Mouse (Mus musculus) gastrocnemius, postnatal 36 days (tissue): ENCODE results near the gene Kcnk1. TPM values are rescaled to one million over a fixed set of nuclear protein-coding genes. Genes with fewer than 3 reads are reported as not detected.

ENCODE experiments used
- DNase-seq, 2 experiments: peaks; one replicate each; pipeline ENCODE4 v3.0.0; 2022
- intact Hi-C: fragments of 180-260 bp; cut with DNase I; formaldehyde crosslinking; loops from one replicate; pipeline ENCODE4 v1.15.1; 2025
- long read RNA-seq, 2 experiments: library from polyadenylated mRNA; stranded (forward); transcript quantifications; one replicate each; pipeline ENCODE4 v2.0.0; 2021
- total RNA-seq, 2 experiments: library from RNA; stranded (reverse); gene quantifications; 2 replicates each; pipeline ENCODE4 v1.2.3; 2021

Kcnk1 gene
- total RNA-seq: under 1 TPM; 0.46 to 0.69 TPM
- long read RNA-seq, experiment 1, partial matches to known transcripts: 0 of 1 reads
- long read RNA-seq, experiment 1, other reads (novel, unspliced or antisense): 0 of 1 reads
- long read RNA-seq, experiment 2, partial matches to known transcripts: 0 of 1 reads
- long read RNA-seq, experiment 2, other reads (novel, unspliced or antisense): 0 of 1 reads

DNA sequence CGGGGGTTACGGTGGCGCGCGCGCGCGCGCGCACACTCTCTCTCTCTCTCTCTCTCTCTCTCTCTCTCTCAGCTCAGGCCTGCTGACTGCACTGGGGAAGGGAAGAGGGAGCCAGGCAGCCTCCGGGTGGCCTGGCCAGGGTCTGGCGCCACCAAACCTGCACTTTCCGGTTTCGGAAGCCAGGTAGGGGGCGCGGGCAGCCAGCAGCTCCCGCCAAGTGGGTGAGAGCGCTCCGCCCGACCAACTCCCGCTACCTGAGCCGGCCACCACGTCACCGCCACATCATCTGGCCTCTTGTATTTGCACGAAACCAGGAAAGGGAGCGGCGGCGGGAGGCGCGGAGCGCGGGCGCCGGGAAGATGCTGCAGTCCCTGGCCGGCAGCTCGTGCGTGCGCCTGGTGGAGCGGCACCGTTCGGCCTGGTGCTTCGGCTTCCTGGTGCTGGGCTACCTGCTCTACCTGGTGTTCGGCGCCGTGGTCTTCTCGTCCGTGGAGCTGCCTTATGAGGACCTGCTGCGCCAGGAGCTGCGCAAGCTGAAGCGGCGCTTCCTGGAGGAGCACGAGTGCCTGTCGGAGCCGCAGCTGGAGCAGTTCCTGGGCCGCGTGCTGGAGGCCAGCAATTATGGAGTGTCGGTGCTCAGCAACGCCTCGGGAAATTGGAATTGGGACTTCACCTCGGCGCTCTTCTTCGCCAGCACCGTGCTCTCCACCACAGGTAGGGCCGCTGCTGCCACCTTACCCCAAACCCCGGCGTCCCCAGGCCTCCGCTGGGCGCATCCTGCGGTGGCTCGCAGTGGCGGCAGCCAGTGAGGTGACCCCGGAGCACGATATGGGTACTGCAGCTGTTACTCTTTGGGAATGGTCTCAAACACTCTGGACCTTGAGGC is at the start of gene Kcnk1:
Kcnk1 (plus strand) TSS at position 70 of the 886 bp plus-strand sequence.
- intact Hi-C loops: no loop called here
- DNase-seq: no peak

DNA sequence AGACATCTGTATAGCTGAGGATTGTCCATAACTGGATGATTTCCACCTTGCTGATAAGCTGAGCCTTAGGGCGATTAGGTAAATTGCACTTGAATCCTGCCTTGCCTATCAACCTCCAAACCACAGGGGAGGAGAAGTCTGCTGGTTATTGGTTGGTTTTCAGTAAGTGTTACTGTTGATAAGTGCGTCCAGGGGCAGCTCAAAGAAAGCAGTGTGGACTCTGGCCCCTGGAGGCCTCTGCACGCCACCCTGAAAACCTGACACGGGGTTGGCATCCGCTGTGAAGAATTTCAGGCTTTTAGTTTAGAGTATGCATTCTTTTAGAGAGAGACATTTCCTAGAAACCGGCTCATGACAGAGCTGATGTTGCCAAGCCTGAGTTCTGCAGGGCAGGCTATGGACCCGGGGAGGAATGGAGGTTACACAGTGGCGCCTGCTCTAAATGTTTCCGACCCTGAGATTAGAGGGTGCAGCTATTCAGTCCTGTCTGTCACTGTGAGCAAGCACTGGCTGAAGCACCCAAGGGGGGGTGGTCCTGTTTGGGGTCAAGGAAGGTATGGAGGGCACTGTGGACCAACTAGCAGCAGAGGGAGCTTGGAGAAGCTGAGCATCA is 46.2 kb upstream of the Kcnk1 start:
- intact Hi-C loops: no loop called here

DNA sequence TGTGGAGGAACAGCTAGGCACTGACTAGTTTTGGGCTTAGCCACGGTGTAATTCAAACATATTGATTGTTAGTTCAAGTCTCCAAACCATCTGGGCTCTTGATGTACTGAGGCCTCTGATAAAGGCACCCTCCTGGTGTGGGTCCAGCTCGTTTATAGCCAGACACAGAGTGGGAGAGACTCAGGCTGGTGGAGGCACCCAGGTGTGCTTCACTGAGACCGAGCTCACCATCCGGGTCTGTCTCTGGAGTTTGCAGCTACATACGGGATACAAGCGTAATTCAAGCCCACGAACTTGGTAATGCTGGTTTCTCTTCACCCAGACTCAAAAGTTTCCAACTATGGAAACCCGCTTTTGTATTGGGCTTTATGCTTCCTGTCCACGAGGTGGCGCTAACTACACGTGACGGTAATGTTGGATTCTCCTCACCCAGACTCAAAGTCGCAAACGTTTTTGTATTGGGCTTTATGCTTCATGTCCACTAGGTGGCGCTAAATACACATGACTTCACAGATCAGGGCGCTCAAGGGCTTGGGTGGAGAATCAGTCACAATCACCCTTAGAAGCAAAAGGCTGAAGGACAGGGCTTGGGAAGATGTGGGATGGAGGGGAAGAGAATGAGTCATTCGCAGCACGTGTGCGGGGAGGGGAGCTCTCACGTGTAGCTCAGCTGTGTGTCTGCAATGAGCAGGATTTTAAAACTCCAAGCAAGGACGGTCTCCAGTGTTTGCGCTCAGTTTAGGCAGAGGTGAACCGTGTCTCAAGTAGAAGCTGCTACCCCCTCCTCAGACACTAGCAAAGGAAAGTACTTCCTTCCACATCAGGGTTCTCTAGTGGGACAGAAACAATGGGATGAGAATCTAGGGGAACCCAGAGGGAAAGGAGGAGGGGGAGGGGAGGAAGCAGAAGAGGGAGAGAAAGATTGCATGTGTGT is 44.7 kb upstream of the Kcnk1 start:
- peak; percentile 26 to 62 for DNase-seq
- intact Hi-C loops: loop anchor here (5.0 kb wide), 1 partner anchor 127 kb away; no protein-coding TSS in a partner anchor

More for the DNA sequence above, 46.2 kb upstream of the Kcnk1 start:
- DNase-seq: no peak

DNA sequence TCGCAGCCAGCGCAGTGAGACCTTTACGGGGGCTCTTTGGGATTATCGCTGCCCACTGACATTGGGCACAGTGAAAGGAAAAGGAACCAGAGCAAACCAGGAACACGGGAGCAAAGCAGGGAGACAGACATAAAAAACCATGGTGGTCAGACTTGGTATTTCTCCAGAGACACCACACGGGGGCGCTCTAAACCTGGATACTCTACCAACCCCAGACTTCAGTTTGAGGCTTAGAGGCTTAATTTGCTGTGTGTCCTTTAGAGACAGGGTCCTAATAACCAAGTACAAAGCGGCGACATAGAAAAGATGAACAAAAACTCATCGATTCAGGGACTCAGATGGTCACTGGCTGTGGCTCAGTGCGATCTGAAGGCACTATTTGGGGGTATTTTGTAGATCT is 39.3 kb upstream of the Kcnk1 start:
- no peak for DNase-seq
- intact Hi-C loops: no loop called here

DNA sequence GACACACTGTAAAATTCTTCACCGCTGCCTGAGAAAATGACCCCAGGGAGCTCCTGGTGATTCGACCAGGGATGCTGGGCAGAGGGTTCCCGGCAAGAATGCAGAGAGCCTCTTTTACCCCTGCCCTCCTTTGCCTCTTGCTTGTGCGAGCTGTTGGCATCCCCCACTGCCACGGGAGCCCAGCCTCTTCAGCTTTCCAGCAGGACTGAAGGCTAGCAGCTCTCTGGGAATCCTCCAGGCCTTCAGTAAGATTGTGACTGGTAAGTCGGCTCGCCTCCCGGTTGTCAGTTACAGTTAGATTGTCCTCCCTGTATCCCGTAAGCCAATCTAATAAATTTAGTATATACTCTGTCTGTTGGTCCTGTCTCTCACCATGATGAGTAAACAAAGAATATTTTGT is 38.2 kb upstream of the Kcnk1 start:
- DNase-seq: no peak
- intact Hi-C loops: no loop called here

DNA sequence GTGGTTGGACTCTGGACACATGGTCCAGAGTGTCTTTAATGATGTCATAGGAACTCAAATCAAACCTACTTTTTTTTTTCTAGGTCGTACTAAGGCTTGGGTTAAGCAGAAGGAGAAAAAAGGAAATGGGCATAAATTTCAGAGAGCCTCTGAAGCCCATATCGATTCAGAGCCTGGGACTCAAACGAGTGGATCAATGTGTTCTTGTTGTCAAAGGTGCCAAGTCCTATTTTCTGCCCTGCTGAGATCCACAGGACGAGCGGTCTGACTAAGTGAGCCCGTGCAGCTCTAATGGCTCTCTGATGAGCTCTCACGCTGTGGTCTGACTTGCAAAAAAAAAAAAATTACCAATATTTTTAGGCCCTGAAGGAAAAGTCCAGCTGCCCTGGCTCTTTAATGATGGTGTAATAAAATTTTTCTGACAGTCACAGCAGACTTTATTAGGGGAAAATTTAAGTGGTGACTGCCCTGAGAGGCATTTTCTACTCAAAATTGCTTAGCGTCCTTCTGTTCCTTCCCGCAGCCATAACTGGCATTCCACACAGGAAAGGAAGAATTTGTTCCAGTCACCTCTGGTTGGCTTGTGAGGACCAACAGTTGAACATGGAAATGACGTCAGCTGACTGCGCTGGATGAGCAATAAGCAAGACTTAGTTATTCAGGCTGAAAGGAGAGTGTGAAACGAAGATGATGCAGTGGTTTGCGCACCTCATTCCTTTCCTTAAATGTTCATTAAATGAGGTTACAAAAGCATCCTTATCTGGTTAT is 37.6 kb upstream of the Kcnk1 start:
- DNase-seq: no peak
- intact Hi-C loops: no loop called here

DNA sequence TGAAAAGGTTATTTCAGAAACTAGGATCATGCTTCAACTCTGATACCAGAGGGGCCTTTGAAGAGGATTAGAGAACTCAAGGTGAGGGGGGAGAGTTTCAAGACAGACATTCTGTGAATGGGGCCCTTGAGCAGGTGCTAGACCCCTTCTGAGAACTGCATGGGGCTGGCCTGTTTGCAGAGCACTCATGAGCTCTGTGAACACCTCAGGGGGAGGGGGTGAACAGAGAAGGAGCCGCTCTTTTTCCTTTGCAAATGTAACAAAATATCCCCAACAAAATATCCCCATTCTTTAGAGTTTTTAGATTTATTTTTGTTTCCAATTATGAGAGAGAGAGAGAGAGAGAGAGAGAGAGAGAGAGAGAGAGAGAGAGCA is 37.0 kb upstream of the Kcnk1 start:
- intact Hi-C loops: no loop called here

DNA sequence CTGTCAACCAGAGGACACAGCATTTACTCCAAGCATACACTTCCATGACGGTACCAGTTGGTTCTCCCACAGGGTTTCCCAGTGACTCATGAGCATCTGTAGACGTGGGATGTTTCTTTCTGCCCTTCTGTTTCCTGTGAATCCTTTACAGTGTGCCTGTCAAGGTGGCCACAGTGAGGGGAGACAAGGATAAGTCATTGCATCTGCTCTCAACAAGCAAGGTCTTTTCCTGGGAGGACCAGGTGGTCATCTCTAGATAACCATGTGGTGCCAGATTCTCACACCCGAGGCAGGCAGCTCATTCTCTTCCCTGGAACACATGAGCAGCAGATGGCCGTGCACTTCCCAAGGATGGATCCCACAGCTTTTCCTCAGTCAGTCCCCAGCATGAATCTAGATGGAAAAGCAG is 35.6 kb upstream of the Kcnk1 start:
- no peak for DNase-seq
- intact Hi-C loops: no loop called here

More for the DNA sequence above, 37.0 kb upstream of the Kcnk1 start:
- no peak for DNase-seq

DNA sequence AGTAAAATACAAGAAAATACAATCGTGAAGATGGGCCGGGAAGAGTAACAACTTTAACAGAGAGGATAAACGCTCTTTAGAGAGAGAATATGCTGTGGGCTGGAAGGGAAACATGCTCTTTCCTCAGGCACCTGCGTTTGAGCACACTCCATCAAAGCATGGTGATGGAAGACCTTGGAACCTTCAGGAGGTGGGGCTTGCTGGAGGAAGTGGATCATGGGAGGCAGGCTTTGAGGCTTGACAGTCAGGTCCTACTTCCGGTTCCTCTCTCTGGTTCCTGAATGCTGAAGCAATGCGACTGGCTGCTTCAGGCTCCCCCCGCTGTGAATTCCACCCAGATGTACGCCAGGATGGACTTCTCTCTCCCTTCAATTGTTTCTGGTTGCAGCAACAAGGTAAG is 34.9 kb upstream of the Kcnk1 start:
- DNase-seq: no peak
- intact Hi-C loops: no loop called here

DNA sequence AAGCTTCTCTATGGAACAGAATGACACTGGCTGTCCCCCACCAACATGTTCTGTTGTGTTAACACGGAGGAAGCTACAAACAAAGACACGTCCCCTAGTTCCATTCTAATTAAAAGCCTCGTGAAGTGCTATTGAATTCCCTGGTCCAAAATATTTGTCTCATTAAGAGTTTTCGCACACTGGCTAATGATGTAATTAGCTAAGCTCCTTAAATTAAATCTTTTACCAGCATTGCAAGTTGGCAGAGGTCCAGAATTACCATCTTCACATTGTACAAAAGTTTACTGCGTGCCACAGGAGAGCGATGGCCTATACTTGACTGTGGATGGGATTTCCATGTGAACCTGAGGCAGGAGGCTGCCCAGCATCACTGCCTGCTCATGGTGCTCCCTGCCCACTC is 33.2 kb upstream of the Kcnk1 start:
- no peak for DNase-seq
- intact Hi-C loops: no loop called here

DNA sequence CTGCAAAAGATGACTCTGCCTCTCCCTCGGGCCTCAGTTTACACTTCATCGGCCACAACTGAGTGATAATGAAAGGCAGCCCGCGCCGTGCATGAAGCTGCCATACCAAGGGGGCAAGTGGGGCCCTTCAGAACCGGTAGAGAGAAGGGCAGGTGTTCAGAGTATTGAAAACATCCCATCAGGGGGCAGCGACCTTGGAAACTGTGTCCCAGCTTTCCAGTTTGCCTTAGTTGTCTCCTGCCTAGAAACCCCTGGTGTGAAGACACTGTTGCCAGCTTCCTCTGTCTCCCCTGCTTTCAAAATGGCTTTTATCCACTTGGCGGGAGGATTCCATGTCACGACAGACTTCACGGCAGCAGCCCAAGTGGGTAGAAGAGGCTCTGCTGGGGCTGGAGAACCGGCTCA is 31.2 kb upstream of the Kcnk1 start:
- DNase-seq: no peak
- intact Hi-C loops: no loop called here

DNA sequence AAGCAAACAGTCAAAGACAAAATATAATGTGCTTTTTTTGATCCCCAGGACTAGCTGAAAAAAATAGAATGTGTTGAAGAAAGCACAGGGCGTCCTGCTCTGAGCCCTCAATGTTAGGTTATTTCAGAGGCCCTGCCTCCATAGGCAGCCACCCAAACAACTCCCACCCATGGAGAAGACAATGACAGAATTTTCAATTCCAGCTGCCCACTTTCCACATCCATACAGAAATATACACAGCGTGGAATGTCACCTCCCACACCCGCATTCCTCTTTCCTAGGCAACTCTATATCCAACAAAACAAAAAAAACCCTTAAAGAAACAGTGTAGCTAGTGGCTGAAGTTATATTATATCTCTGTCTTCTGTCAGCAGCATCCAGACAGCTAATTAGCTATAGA is 23.6 kb upstream of the Kcnk1 start:
- intact Hi-C loops: no loop called here

DNA sequence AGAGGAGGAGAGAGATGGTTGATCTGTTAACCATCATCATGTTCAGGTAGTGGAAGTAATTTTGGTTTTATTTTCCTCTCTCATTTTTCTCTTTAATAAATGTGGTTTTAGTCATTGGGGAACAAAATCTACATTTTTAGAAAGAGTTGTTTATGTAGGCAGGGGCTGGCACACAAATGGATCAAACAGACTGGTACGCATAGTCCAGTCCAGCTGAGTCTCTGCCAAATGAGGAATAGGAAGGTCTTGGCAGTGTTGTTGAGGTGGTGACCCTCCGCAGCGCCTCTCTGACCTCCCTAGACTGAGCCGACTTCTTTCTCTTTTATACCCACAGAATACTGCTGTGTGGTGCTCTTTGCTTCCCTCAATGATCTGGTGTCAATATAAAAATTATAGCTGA is 19.0 kb upstream of the Kcnk1 start:
- no peak for DNase-seq
- intact Hi-C loops: no loop called here

More for the DNA sequence above, 23.6 kb upstream of the Kcnk1 start:
- no peak for DNase-seq

DNA sequence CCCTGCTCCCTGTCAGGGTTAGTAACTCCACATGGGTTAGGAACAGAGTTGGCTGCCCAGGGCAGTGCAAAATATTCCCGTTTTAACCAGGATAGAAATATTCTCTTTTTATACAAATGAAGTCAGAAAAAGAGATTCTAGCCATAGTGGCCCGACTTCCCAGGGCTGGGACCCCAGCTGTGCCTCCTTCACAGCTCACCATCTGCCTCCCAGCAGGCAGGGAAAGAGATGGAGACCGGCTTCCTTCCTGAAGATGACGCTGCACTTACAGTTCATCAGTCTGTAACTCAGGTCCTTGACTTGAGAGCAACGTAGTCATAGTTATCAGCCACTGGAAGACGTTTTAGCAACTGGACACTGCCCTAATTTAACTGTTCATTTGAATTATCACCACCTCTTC is 14.1 kb upstream of the Kcnk1 start:
- intact Hi-C loops: no loop called here

DNA sequence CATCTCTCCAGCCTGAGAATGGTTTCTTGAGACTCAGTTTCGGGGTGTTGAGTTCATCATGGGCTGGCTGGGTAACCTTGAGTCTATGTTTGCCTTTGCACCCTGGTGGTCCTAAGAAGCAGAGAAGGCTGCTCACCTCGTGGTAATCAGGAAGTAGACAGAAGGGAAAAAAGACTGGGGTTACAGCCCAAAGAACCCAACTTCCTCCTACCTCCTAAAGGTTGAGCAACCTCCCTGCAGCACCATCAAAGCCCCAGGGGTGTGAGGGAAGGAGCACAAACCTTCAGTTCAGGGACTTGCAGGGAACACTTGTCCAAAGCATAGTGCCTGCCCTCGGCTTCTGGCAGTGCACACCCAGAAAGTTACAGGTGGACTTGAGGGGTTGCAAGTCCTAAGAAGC is 11.5 kb upstream of the Kcnk1 start:
- no peak for DNase-seq
- intact Hi-C loops: no loop called here

More for the DNA sequence above, 14.1 kb upstream of the Kcnk1 start:
- no peak for DNase-seq

DNA sequence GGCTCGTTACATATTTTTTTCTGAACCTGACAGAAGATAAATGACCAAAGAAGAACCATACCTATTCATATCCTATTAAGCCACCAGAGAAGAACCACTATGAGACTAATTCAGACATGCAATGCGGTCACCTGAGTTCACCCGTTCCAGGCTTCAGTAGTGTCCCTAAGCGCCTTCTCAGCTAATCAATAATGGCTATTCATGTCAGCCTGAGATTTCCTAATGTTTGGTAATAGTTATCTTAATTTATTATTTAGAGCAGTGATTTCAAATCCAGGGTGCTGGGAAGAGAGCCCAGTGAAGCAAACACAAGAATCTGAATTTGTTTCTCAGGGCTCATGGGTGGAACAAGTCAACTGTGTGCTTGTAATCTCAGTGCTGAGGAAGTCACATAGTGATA is 10.8 kb upstream of the Kcnk1 start:
- no peak for DNase-seq
- intact Hi-C loops: no loop called here

DNA sequence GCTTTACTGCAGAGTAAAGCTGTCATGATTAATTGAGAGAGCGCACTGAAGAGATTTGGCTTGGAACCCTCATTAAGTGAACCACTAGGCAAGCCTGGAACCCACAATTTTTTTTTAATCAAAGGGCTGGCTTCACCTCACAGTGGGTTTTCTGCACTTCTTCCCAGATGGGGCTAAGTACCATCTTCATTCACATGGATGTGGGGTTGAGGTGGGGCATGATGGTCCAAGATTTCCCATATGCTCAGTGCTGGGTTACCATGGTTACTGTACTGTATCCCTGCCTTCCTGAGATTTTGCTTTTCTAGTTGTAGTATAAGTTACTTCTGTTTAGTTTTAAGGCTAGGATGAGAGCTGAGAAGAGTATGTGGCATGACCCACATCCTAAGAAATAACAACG is 9.6 kb upstream of the Kcnk1 start:
- intact Hi-C loops: no loop called here
- no peak for DNase-seq

DNA sequence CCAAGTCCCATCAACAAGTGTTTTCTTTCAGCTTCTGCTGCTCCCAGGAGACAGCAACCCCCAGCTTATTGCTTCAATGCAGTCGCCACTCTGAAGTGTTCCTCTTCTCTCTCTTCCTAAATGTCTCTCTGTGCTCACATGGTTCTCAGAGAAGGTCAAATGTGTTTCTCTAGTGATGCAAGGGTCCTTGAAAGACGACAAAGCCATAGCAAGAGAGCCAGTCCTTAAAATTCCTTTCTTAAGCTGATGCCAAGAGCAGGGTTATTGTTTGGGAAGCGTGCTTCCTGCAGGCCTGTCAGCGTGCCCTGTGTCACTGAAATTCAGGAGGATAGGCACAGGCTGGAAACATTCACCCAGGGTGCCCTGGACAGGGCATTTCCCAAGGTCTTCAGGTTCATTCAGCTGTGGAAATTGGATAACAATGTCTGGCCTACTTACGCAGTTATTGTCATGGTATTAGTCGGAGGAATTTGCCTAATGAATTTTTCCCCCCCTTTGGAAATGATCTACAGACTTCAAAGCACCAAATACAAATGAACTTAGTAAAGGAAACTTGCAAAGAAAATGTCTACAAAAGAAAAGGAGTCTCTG is 7.9 kb upstream of the Kcnk1 start:
- no peak for DNase-seq
- intact Hi-C loops: no loop called here

DNA sequence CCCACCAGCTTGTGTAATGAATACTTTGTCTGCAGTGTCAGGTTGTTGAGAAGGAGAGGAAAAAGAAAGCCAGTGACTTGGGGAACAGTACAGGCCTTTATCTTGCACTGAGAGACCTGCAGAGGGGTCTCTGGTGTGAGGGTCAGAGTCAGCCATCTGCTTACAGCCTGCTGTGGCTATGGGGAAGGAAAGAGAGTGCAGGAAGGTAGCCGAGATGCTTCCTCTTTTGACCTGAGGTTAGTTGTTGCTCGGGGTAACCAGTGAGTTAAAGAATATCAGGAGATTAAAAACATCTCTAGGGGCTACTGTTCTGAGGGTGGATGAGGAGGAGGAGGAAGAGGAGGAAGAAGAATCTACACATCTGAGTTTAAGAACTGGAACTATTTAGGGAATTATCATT is 7.0 kb upstream of the Kcnk1 start:
- DNase-seq: no peak
- intact Hi-C loops: no loop called here

DNA sequence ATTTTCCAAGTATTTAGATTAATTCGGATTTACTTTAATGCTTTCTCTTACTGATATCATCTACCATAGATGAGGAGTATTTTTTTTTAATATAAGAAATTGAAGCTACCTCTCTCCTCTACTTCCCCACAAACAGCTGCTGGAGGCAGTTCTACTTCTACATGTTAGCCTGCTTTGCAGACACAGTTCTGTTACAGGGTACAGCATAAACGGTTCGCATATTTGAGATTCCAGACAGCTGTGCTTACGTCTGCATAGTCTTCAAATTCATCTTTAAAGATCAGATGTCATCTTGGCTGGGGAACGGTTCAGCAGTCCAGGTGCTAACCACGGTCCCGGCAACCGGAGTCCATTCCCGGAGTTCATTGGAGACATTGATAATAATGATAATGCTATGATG is 1.3 kb upstream of the Kcnk1 start:
- DNase-seq: no peak
- intact Hi-C loops: no loop called here
